Mouse (Mus musculus): Measurements from ENCODE around the gene Rnf39.

DNA sequence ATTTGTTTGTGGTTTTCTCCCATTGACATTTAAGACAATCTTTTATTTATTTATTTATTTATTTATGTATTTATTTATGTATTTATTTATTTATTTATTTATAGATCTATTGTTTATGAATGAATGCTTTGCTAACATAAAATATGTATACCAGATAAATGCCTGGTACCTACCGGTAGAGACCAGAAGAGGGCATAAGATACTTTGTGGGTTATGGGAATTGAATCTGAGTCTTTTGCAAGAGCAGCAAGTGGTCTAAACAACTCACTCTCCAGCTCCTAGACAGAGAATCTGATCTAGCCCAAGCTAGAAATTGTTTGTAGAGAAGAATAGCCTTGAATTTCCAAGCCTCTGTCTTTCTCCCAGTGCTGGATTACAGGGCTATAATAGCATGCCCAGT is 42.0 kb upstream of the Rnf39 start:
- TF ChIP-seq TBP (IDR thresholded peaks at IDR 0.05; ENCODE audit: low read depth, low read length) (no peak), MAX (IDR thresholded peaks at IDR 0.05; ENCODE audit: low read length) (no peak), MXI1 (IDR thresholded peaks at IDR 0.05; ENCODE audit: low read depth, low read length) (no peak), CTCF (IDR thresholded peaks at IDR 0.05 in 2 of 3, conservative IDR thresholded peaks at IDR 0.05 in 1 of 3; ENCODE audit: control insufficient read depth in 1 of 3, insufficient read depth in 1 of 3, low read depth in 2 of 3, low read length in 3 of 3, poor library complexity in 1 of 3, severe bottlenecking in 1 of 3) (peak in 2 of 3 experiments; percentile 5 to 32; a peak in 2 of 6 replicates), POLR2A (IDR thresholded peaks at IDR 0.05; ENCODE audit: control insufficient read depth in 1 of 2, insufficient read depth in 1 of 2, low read depth in 1 of 2, low read length in 2 of 2, poor library complexity in 1 of 2) (no peak)

Data from MEL (cell line).